Mouse (Mus musculus) cerebellum, adult 9-11 months (tissue): ENCODE data around the gene Itgb5.

Experiments
- DNase-seq: peaks from one replicate; pipeline ENCODE4 v3.0.0; 2022

Itgb5 gene

GRCm38 (mm10) chr16:33996030-33996429 is 166.6 kb downstream of the Itgb5 start:
- peak; percentile 29 for DNase-seq

DNA sequence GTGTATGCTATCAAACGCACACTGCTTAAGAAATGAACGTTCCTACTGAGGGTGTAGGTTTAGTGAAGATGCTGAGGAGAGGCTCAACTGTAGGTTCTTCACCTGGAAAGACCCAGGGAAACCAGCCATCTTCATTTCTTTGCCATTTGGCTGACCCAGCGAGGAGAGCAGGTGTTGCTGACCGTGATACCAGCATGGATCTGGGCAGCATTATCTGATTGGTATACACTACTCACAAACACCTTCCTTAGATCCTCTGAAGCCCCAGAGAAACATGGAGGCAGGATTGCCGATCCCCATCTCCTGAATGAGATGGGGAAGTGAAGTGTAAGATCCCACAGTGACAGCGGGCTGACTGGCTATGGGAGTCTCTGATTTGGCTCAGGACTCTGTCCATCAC is 168.5 kb downstream of the Itgb5 start:
- DNase-seq, result peak; percentile 55
